Mouse (Mus musculus): ENCODE data around the gene Rap1gap2. TPM values are rescaled to one million over a fixed set of nuclear protein-coding genes. Genes with fewer than 3 reads are reported as not detected.

Gene Rap1gap2
- polyA plus RNA-seq (2014; fragmentation: Illumina TruSeq; extraction: RNeasy Lipid Tissue Mini Kit (QIAGEN cat#74804); ENCODE audit: low read depth, low replicate concordance), result 19.1 TPM

GRCm38 (mm10) chr11:74610545-74611176 is at the start of gene Rap1gap2:
Gene Rap1gap2, minus strand, starts transcription at chr11:74610915.

GRCm38 (mm10) chr11:74649095-74649646 is 38.5 kb upstream of the Rap1gap2 start, which contains the start of gene Cluh:
Gene Cluh, plus strand, starts transcription at chr11:74649495.

GRCm38 (mm10) chr11:74619201-74619955 is 8.7 kb upstream of the Rap1gap2 start, which contains the start of gene Ccdc92b:
Gene Ccdc92b, plus strand, starts transcription at chr11:74619605.

GRCm38 (mm10) chr11:74361769-74362168 is 248.9 kb downstream of the Rap1gap2 start, which contains the start of gene Olfr412:
Gene Olfr412, plus strand, starts transcription at chr11:74362069.

GRCm38 (mm10) chr11:74352550-74352949 is 258.2 kb downstream of the Rap1gap2 start, which contains the start of gene Olfr411:
Gene Olfr411, minus strand, starts transcription at chr11:74352650.

GRCm38 (mm10) chr11:74337931-74338330 is 272.8 kb downstream of the Rap1gap2 start, which contains the start of gene Olfr410:
Gene Olfr410, minus strand, starts transcription at chr11:74338031.

Other genes starting within 250 kb of the Rap1gap2 start
- not detected for gene Olfr412, start 248.8 kb downstream of the Rap1gap2 start, polyA plus RNA-seq (2014; fragmentation: Illumina TruSeq; extraction: RNeasy Lipid Tissue Mini Kit (QIAGEN cat#74804); ENCODE audit: low read depth, low replicate concordance)
- 0.16 TPM for gene Ccdc92b, start 8.7 kb upstream of the Rap1gap2 start, polyA plus RNA-seq (2014; fragmentation: Illumina TruSeq; extraction: RNeasy Lipid Tissue Mini Kit (QIAGEN cat#74804); ENCODE audit: low read depth, low replicate concordance)
- gene Cluh, start 38.6 kb upstream of the Rap1gap2 start, polyA plus RNA-seq (2014; fragmentation: Illumina TruSeq; extraction: RNeasy Lipid Tissue Mini Kit (QIAGEN cat#74804); ENCODE audit: low read depth, low replicate concordance), result 5.6 TPM
- 648 TPM for gene Pafah1b1, start 113.8 kb upstream of the Rap1gap2 start, polyA plus RNA-seq (2014; fragmentation: Illumina TruSeq; extraction: RNeasy Lipid Tissue Mini Kit (QIAGEN cat#74804); ENCODE audit: low read depth, low replicate concordance)
- 19.0 TPM for gene Mettl16, start 159.9 kb upstream of the Rap1gap2 start, polyA plus RNA-seq (2014; fragmentation: Illumina TruSeq; extraction: RNeasy Lipid Tissue Mini Kit (QIAGEN cat#74804); ENCODE audit: low read depth, low replicate concordance)
- gene Mnt, start 220.0 kb upstream of the Rap1gap2 start, polyA plus RNA-seq (2014; fragmentation: Illumina TruSeq; extraction: RNeasy Lipid Tissue Mini Kit (QIAGEN cat#74804); ENCODE audit: low read depth, low replicate concordance), result 2.7 TPM